Mouse (Mus musculus) c-Kit-positive CD71-positive TER-119-negative erythroid progenitor cells, embryonic 14.5 days (primary cell): Measurements from ENCODE around the gene Car6.

Experiments
- DNase-seq: peaks from one replicate; pipeline ENCODE4 v3.0.0-alpha.2; 2013; ENCODE audit warnings: low read depth

Car6 gene

GRCm38 (mm10) chr4:150188236-150188635 lies 12.9 kb downstream of the Car6 start:
- DNase-seq, result peak; percentile 59

- DNase-seq, result peak; percentile 33
Observed at GRCm38 (mm10) chr4:150181304-150181703, 19.8 kb downstream of the Car6 start.

DNA sequence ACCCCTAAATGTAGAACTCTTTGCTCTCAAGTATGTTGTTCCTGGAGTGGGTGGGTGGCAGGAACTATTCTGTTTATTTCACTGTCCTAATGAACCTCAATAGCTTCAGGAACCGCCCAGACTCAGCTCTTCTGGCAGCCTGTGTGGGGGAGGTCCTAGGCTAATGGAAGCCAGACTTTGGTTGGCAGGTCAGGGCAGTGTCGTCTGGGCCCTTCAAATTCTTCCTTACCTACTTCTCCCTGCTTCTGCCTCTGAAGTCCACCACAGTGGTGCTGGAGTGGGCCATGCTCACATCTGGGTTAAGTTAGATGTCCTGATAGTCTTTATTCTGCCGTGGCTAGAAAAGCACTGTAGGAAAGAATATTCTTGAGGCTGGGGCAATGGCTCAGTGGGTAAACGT lies 23.0 kb downstream of the Car6 start:
- DNase-seq, result no peak

GRCm38 (mm10) chr4:150177122-150177521 lies 24.0 kb downstream of the Car6 start:
- no peak for DNase-seq

- DNase-seq, result no peak
Observed at GRCm38 (mm10) chr4:150176535-150176934, 24.6 kb downstream of the Car6 start.

DNA sequence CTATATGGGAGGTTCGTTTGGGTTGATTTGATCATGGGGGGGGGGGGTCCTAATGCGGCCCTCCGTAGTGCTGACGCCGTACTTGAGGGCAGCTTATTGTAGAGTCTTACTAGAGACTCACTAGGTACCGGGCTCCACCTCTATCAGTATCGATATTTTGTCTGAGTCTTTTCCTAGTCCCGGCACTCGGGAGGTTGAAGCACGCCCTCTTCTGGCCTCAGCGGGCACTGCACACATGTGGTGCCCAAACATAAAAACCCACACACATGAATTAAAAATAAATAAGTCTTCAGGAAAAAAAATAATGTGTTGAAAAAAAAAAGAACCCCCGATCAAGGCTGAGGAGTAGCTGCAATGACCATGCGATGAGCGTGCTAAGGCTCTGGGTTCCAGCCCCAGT lies 27.1 kb downstream of the Car6 start:
- no peak for DNase-seq

DNA sequence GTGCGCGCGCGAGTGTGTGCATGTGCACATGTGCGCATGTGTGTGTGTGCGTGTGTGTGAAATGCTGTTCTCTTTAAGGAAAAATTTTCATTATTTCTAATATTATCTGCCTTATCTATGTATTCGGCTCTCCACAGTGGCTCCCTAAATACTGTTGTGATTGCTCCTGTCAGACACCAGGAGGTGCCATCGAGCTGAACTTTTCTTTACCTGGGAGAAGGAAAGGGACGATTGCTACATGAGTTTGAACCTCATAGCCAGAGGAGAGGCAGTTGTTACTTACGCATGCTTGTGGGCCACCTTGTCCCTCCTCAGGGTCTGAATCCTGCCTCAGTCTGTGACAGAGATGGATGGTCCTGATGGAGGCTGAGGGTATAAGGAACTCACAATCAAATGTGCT lies 27.9 kb downstream of the Car6 start:
- no peak for DNase-seq

GRCm38 (mm10) chr4:150172107-150172506 lies 29.0 kb downstream of the Car6 start:
- no peak for DNase-seq

GRCm38 (mm10) chr4:150168406-150168805 lies 32.7 kb downstream of the Car6 start:
- no peak for DNase-seq

DNA sequence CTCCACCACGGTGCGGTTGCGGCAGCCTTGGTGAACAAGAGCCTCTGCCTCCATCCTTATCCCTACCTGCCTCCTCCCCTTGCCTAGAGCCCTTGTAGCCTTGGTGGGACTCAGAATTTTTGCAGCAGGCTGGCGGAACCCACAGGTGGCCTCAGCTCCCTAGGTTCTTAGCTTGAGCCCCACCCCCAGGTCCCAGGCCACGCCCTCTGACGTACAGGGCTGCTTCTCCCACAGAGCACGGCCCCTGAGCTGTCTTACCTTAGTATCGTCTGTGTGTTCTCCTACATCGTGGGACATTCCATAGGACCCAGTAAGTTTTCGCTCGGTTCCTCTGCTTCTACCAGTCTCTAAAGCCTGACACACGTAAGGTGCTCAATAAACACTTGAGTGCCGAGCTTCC lies 36.3 kb downstream of the Car6 start:
- DNase-seq, result no peak

DNA sequence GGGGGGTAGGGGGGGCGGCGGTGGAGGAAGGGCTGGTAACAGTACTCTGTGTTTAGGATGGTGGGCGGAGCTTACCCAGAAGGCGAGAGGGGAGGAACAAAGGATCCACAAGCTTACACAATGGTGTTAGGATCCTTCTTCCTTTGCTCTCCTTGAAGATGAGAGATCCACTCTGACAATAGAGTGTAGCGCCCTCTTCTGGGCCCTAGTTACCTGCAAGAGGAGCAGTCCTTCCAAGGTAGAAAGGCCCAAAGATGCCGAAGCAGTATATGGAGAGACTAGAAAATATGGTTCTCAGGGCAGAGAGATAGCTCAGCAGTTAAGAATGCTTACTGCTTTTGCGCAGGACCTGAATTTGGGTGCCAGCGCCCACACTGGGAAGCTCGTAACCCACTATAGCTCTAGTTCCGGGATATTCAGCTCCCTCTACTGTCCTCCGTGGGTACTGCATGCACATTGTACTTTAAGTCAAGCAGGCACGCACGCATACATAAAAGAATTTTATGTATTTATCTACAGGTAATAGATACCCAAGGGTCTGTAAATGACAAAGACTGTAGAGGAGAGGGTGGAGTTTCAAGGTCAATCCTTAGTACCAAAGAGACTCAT lies 38.5 kb downstream of the Car6 start:
- no peak for DNase-seq

DNA sequence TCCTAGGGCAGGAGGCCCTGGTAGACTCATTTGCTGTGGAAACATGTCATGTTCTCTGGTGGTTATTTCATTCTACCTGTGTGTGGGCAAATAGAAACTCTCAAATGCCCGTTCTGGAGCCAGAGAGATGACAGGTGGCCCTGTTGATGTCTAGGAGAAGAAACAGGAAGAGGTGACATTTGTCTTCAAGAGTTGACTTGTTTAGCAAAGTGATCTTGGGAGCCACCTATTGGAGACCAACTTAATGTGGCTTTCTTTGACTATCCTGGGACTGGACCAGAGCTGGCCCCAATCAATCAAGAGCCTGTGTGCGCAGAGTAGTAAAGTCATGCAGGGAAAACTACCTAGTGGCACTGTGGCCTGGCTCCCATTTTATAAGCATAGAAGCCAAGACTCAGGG lies 41.7 kb downstream of the Car6 start:
- no peak for DNase-seq

DNA sequence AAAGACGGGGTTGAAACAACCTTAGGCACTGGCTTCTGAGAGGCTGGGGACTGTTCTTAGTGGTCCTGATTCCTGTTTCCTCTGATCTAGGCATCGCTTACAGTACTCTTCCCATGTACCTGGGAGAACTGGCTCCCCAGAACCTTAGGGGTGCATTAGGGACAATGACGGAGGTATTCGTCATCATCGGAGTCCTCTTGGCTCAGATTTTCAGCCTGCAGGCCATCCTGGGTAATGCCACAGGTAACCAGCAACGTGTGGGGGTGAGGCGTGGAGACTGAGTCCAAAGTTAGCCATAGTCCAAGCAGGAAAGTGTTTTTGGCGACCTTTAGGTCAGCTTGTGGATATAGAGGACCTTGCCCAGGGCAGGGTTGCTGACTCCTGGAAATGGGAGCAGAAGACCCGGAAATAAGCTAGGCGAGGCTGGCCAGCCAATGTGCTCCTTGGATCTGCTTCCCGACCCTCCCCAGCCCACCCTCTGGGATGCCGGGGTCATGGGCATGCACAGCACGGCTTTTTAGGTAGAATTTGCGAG lies 43.7 kb downstream of the Car6 start:
- no peak for DNase-seq

DNA sequence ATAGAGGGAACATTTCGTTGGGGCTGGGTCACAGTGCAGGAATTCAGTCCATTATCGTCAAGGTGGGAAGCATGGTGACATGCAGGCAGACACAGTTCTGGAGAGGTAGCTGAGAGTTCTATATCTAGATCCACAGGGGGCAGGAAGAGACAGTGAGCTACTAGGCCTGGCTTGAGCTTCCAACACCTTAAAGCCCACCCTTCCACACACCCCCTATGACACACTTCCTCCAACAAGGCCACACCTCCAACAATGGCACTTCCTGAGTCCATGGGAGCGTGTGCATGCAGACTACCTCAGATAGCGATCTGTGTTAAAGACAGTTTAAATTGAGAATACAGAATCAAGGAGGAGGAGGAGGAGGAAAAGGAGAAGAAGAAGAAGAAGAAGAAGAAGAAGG lies 45.4 kb downstream of the Car6 start:
- no peak for DNase-seq

DNA sequence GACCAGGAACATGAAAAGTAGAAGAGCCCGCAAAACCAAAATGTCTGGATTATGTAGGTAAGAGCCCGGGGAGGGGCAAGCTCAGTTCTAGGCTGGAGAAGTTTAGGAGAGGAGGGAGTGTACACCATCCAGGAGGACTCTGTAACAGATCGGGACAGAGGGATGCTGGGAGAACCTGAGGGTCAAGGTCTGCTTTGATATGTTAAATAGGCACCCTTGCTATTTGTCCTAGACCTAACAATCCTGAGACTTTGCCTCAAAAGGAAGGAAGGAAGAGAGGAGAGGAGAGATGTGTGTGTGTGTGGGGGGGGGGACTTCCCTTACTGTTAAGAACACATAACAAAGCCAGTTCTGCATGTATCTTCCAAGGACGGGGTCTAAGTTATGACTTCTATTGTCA lies 45.8 kb downstream of the Car6 start:
- no peak for DNase-seq

GRCm38 (mm10) chr4:150152483-150152882 lies 48.6 kb downstream of the Car6 start:
- no peak for DNase-seq

GRCm38 (mm10) chr4:150151045-150151444 lies 50.1 kb downstream of the Car6 start:
- no peak for DNase-seq

GRCm38 (mm10) chr4:150146286-150146685 lies 54.8 kb downstream of the Car6 start:
- no peak for DNase-seq

- DNase-seq, result no peak
Observed at GRCm38 (mm10) chr4:150144242-150144641, 56.9 kb downstream of the Car6 start.

DNA sequence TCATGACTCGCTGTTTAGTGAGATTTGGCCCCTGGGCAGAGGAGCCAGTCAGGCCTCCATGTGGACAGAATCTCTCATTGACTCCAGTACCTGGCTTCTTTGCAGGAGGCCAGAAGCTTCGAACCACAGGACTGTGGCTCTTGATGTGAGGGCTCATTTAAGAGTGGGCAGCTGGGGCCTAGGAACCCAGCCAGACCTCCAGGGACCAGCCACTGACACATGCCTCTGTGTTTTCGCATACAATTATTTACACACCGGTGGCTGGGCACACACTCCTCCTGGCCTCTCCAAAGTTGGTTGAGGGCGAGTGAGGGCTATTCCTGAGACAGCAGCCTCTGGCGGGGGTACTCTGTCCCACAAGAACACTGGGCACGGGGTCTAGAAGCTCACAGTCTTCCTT lies 60.8 kb downstream of the Car6 start:
- DNase-seq, result no peak

- DNase-seq, result no peak
Observed at GRCm38 (mm10) chr4:150139090-150139489, 62.0 kb downstream of the Car6 start.

DNA sequence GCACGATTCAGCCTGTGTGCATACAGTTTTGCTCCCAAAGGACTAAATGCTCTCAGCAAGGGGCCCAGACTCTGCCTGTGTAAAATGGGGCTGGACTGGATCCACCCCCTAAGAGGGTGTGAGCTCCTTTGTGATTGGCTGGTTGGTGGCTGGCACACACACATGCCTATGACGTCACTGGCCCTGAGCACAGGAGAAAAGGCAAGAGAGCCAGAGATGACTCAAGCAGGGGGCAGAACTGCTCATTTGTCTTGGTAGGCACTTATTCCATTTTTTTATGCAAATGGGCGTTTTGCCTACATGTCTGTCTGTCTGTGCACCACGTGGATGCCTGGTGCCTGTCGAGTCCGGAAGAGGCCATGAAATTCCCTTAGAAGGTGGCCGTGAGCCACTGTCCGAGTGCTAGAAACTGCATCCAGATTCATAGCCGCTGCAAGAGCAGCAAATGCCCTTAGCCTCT lies 63.0 kb downstream of the Car6 start:
- DNase-seq, result peak; percentile 84

GRCm38 (mm10) chr4:150137368-150138083 lies 63.6 kb downstream of the Car6 start:
- DNase-seq, result no peak
